Mouse (Mus musculus) limb, embryonic 15.5 days (tissue): Measurements from ENCODE around the gene Ppp6r3. TPM values are rescaled to one million over a fixed set of nuclear protein-coding genes. Genes with fewer than 3 reads are reported as not detected.

Experiments used
- ATAC-seq: fragments of 200-750 bp; cut with Nextera tagmentation; 2 replicates; pipeline ENCODE4 v1.8.0; 2017; ENCODE audit warnings: low read depth, moderate TSS enrichment; ENCODE audit not compliant: insufficient number of reproducible peaks, low FRiP score, low TSS enrichment
- H3K27ac ChIP-seq: fragments of 300-500 bp; sonication (generic); 2 replicates; pipeline ENCODE4 v1.5.1; 2015; ENCODE audit warnings: moderate library complexity, mild to moderate bottlenecking, inconsistent platforms
- H3K27me3 ChIP-seq: fragments of 300-500 bp; sonication (generic); 2 replicates; pipeline ENCODE4 v1.6.1; 2015; ENCODE audit warnings: inconsistent platforms
- H3K36me3 ChIP-seq: fragments of 300-500 bp; sonication (generic); 2 replicates; pipeline ENCODE4 v1.6.1; 2015; ENCODE audit warnings: inconsistent platforms
- H3K4me1 ChIP-seq: fragments of 300-500 bp; sonication (generic); 2 replicates; pipeline ENCODE4 v1.6.1; 2015; ENCODE audit warnings: inconsistent platforms
- H3K4me2 ChIP-seq: fragments of 300-500 bp; sonication (generic); 2 replicates; pipeline ENCODE4 v1.6.1; 2015; ENCODE audit warnings: mild to moderate bottlenecking, inconsistent platforms
- H3K4me3 ChIP-seq: fragments of 300-500 bp; sonication (generic); 2 replicates; pipeline ENCODE4 v1.5.1; 2015; ENCODE audit warnings: mild to moderate bottlenecking, inconsistent platforms
- H3K9ac ChIP-seq: fragments of 300-500 bp; sonication (generic); 2 replicates; pipeline ENCODE4 v1.6.1; 2015; ENCODE audit warnings: inconsistent platforms
- H3K9me3 ChIP-seq: fragments of 300-500 bp; sonication (generic); 2 replicates; pipeline ENCODE4 v1.6.1; 2016; ENCODE audit warnings: inconsistent platforms
- WGBS: fragments of 180-500 bp; shearing (Covaris S2); methylation state at CpG from one replicate; pipeline ENCODE4 v1.1.7; 2015; 5-methylcytosine and 5-hydroxymethylcytosine counted together
- polyA plus RNA-seq: library from polyadenylated mRNA; unstranded; fragments of >200 nt; fragmentation: Nextera tagmentation; extraction: Ambion mirVana; gene quantifications from 2 replicates; pipeline ENCODE4 v1.2.1, GENCODE M21; 2015

Gene Ppp6r3
- polyA plus RNA-seq, 1 experiment from 2014 or later = 55.6 TPM

DNA sequence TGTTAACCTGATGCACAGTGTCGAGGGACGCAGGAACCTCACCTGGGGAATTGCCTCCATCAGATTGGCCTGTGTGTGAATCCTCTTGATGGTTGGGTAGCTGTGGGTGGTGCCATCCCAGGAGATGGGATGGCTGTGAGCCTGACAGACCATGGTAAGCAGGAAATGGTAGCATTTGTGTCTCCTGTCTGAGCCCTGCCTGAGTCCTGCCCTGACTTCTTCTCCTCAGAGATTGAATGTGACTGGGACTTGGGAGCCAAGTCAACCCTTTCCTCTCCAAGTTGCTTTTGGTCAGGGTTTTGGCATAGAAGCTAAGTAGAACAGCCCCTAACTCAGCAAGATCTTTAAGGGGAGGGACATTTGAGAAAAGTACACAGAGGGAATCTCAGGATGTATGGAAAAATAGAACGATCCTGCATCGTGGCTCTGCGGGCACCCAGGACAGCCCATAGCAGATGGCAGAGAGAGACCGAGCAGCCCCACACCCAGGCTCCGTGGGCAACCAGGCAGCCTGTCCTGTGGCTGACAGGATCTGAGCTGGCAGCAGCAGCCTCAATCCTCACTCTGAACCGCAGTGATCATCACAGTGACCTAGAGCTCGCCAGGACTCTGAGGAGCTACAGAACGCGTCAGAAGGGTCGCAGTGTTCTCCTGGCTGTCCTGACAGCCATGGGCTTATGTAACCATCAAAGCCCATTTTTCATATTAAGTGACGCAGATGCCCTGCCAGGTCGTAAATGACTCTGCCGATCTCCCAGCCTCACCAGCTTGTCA lies 147.3 kb downstream of the Ppp6r3 start:
- WGBS = 75% methylated on average over 15 of the region's 15 CpGs
- H3K9ac ChIP-seq = no peak overlapping the region
- H3K27me3 ChIP-seq = no peaks in the 10 kb centered on the region
- no peaks in the 10 kb centered on the region for H3K36me3 ChIP-seq
- H3K4me1 ChIP-seq = 0 out of 2 replicates have a peak, but pooled peaks cover 5% of the 10 kb centered on the region
- no peak for ATAC-seq
- H3K4me2 ChIP-seq = no peak overlapping the region
- H3K27ac ChIP-seq = no peak overlapping the region
- no peaks in the 10 kb centered on the region for H3K9me3 ChIP-seq
- no peak overlapping the region for H3K4me3 ChIP-seq

DNA sequence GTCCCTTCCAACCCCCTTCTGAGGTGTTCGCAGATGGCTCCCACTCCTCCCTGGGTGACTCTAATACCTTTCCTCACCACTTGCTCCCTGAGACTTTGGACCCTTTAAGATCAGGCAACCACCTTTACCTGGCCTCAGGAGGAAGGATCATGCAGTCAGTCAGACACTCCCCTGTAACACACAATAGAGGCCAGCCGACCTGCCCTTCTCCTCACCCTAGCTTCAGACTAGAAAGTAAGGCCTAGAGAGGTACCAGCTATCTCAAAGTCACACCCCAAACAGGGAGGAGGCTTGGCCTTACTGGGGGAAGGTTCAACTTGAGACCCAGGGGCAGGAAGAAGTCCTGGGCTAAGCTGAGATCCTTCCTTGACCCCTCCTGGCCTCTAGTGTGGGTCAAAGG lies 151.3 kb downstream of the Ppp6r3 start:
- Histone ChIP-seq H3K4me3 (no peak overlapping the region), H3K9me3 (no peaks in the 10 kb centered on the region), H3K27ac (no peak overlapping the region), H3K36me3 (no peaks in the 10 kb centered on the region), H3K4me2 (no peak overlapping the region), H3K9ac (no peak overlapping the region), H3K4me1 (0 out of 2 replicates have a peak, but pooled peaks cover 3% of the 10 kb centered on the region), H3K27me3 (no peaks in the 10 kb centered on the region)
- 35% methylated on average over 2 of the region's 2 CpGs for WGBS
- ATAC-seq = no peak

DNA sequence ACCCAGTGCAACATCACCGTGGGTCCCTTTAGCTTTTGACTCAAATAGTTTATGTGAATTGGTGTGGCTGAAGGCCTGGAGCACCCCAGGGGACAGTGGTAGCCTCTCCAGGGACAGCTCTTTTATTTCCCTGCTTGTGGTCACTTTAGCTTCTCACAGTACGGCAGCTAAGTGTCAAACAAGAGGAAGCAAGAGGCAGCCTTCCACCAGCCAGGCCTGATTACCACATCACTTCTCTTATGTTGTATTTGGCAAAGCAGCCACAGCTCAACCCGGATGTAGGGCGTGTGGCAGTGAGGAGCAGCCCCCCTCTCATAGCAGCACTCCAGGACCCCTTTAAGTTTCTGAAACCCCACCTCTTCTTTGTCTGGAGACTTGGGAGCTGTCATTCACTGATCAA lies 152.6 kb downstream of the Ppp6r3 start:
- H3K36me3 ChIP-seq = no peaks in the 10 kb centered on the region
- H3K27ac ChIP-seq = no peak overlapping the region
- H3K9me3 ChIP-seq = no peaks in the 10 kb centered on the region
- no peak overlapping the region for H3K4me3 ChIP-seq
- no peaks in the 10 kb centered on the region for H3K4me1 ChIP-seq
- H3K4me2 ChIP-seq = no peak overlapping the region
- H3K27me3 ChIP-seq = no peaks in the 10 kb centered on the region
- no peak overlapping the region for H3K9ac ChIP-seq
- ATAC-seq = no peak
- WGBS = 38% methylated on average over 4 of the region's 4 CpGs

DNA sequence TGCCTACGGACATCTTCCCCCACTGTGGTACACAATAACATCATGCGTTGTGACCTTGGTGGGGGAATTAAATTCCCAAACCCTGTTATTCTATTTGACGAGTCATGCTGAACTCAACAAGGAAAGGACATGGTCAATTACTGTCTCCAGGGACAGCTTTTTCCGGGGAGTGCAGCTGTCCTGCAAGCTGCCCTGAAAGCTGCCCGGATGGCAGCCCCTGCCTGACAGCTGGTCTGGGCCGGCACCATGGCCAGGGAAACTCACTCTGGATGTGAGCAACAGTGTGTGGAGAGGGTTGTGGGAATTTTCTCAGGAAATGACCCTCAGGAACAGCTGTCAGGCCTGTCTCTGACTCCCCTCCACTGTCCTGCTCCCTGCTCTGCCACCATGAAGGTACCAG lies 153.1 kb downstream of the Ppp6r3 start:
- H3K4me1 ChIP-seq = no peaks in the 10 kb centered on the region
- WGBS = 64% methylated on average over 6 of the region's 6 CpGs
- no peak overlapping the region for H3K4me3 ChIP-seq
- H3K9ac ChIP-seq = no peak overlapping the region
- H3K4me2 ChIP-seq = no peak overlapping the region
- no peak overlapping the region for H3K27ac ChIP-seq
- no peaks in the 10 kb centered on the region for H3K36me3 ChIP-seq
- no peaks in the 10 kb centered on the region for H3K27me3 ChIP-seq
- ATAC-seq = no peak
- no peaks in the 10 kb centered on the region for H3K9me3 ChIP-seq

DNA sequence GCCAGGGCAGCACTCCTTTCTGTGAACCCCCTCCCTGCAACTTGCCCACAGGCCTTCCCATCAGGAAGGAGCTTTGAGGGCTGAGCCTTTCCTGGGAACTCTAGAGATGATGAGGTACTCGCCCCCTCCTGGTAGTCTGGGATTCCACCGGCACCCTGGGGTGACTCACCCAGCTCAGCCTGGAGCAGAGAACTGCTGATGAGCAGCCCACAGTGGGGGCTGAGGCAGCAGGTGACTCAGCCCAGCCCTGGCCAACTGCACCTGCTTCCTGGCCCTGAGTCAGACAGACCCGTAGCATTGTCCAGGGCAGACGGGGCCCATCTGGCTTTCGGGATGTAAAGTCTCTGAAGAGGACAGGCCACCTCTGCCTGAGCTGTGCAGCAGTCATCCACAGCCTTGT lies 156.3 kb downstream of the Ppp6r3 start:
- Histone ChIP-seq H3K36me3 (no peaks in the 10 kb centered on the region), H3K4me2 (no peak overlapping the region), H3K4me1 (peaks cover 5% of the 10 kb centered on the region), H3K9me3 (no peaks in the 10 kb centered on the region), H3K4me3 (no peak overlapping the region), H3K27me3 (peaks cover 20% of the 10 kb centered on the region), H3K9ac (no peak overlapping the region), H3K27ac (no peak overlapping the region)
- WGBS = 50% methylated on average over 5 of the region's 5 CpGs
- ATAC-seq = no peak

DNA sequence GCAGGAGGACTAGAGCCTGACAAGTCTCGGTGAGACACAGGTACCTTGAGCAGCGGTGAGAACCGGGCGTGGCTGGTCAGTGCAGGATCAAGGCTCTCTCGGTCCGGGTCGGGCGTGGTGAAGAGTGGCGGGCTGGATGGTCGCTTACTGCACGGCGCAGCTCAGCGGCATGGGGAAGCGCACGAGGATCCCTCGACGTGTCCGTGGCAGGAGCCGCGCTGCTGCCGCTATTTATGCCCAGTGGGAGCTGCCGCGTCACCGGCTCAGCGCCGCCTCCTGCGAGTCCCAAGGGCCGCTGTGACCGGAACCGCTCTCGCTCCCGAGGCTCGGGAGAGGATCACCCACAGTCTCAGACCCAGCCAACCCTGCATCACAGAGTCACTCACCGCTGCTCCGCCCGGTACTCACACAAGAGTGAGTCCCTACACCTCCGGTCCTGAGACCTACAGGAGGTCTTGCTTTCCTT lies 161.2 kb downstream of the Ppp6r3 start, which contains the start of gene Gal:
TSS of gene Gal (minus strand) at position 277 of the 466 bp plus-strand sequence.
- Histone ChIP-seq H3K27me3 (peaks cover 38% of the 10 kb centered on the region), H3K27ac (no peak within 1 kb of the TSS), H3K9me3 (no peaks in the 10 kb centered on the region), H3K9ac (0 out of 2 replicates have a peak within 1 kb of the TSS, but pooled peaks have one; percentile 10), H3K36me3 (no peaks in the 10 kb centered on the region), H3K4me2 (peak within 1 kb of the TSS; percentile 60), H3K4me3 (peak within 1 kb of the TSS; percentile 36), H3K4me1 (peaks cover 8% of the 10 kb centered on the region)
- no peak for ATAC-seq
- 1% methylated on average over 37 of the region's 37 CpGs for WGBS

DNA sequence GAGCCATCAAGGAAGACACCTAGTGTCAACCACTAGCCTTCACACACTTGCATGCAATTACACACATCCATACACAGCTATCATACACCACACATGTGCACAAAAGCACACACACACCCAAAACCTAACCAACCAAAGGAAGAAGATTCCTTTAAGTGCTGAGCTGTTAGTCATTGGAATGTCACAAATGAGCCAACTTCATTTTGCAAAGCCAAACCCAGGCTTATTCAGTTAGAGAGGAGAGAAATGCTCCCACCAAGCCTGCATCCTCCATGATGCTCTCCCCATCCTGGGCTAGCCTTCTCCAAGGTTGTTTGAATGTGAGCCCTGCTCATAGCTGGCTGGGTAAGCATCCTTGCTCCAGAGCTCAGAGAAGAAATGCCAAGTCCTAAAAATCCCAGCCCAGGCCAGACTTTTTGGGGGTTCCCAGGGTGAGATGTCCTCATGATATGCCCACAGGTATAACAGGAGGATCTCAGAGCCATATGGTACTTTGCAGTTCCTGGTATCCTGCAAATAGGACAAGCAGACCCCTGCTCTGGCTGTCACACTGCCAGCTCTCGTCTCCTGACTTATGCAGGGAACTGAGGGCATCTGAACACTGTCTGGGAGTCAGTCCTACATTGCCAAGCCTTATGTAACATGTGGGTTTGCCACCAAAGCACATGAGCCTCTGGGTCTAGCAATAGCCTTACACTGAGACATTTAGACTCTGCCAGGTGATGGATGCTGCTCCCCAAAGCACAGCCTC lies 169.8 kb downstream of the Ppp6r3 start:
- H3K4me2 ChIP-seq = no peak overlapping the region
- no peaks in the 10 kb centered on the region for H3K27me3 ChIP-seq
- H3K9me3 ChIP-seq = no peaks in the 10 kb centered on the region
- no peaks in the 10 kb centered on the region for H3K36me3 ChIP-seq
- no peak overlapping the region for H3K4me3 ChIP-seq
- no peak overlapping the region for H3K9ac ChIP-seq
- no peak overlapping the region for H3K27ac ChIP-seq
- H3K4me1 ChIP-seq = no peaks in the 10 kb centered on the region
- no peak for ATAC-seq
- WGBS = 46% methylated on average over 1 of the region's 1 CpGs

Other genes starting within 250 kb of the Ppp6r3 start
- 0.12 and 0.28 TPM in 2 replicates for gene Tesmin, start 186.9 kb downstream of the Ppp6r3 start, polyA plus RNA-seq
- gene Gal, start 161.2 kb downstream of the Ppp6r3 start, polyA plus RNA-seq = 0.78 and 1.3 TPM in 2 replicates
- 6.6 and 6.8 TPM in 2 replicates for gene Lrp5, start 110.8 kb upstream of the Ppp6r3 start, polyA plus RNA-seq
- 60.5 and 69.0 TPM in 2 replicates for gene 1810055G02Rik, start 132.5 kb upstream of the Ppp6r3 start, polyA plus RNA-seq
- 25.2 and 29.0 TPM in 2 replicates for gene Kmt5b, start 191.7 kb upstream of the Ppp6r3 start, polyA plus RNA-seq